Mouse (Mus musculus): Measurements from ENCODE around the gene Defb25. TPM values are rescaled to one million over a fixed set of nuclear protein-coding genes. Genes with fewer than 3 reads are reported as not detected.

Defb25 gene
- polyA plus RNA-seq, 1 experiment, result not detected

DNA sequence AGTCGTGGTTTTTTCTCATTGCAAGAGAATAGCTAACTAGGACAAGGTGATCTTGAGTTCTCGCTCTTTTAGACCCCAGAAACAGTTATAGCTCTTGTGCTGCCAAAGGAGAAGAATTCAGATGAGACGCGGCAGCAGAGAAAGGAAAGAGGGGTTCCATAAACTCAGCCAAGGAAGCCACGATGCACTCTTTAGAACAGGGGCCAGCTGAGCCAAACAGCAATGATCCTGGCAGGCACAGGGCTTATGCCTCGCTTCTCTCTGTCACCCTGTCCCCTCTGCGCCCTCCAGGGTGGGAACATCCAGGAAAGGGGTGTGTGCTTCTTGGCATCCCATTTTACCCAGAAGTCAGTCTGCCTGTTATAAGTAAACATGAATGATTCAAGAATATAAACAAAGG is 23.6 kb downstream of the Defb25 start, which contains the start of gene Defb45:
Gene Defb45, minus strand, starts transcription at position 101 of the 400 bp plus-strand sequence.
- WGBS, result 56% methylated on average over 7 of the region's 7 CpGs
- Histone ChIP-seq H3K4me1 (ENCODE audit: control insufficient read depth, insufficient read depth, low read length) (no peaks in the 10 kb centered on the region), H3K4me3 (ENCODE audit: insufficient read depth, low read depth, low read length) (no peak within 1 kb of the TSS), H3K27ac (ENCODE audit: insufficient read depth, low read depth, low read length) (no peak within 1 kb of the TSS)
- TF ChIP-seq CTCF (IDR thresholded peaks at IDR 0.05; ENCODE audit: insufficient read depth, low read depth, low read length) (no peak), POLR2A (IDR thresholded peaks at IDR 0.05; ENCODE audit: insufficient read depth, low read depth, low read length) (no peak)

- TF ChIP-seq CTCF (IDR thresholded peaks at IDR 0.05; ENCODE audit: insufficient read depth, low read depth, low read length), result no peak
- no peak for TF ChIP-seq POLR2A (IDR thresholded peaks at IDR 0.05; ENCODE audit: insufficient read depth, low read depth, low read length)
- 51% methylated on average over 6 of the region's 6 CpGs for WGBS
- no peak overlapping the region for H3K4me3 ChIP-seq (ENCODE audit: insufficient read depth, low read depth, low read length)
- no peaks in the 10 kb centered on the region for H3K4me1 ChIP-seq (ENCODE audit: control insufficient read depth, insufficient read depth, low read length)
- no peak overlapping the region for H3K27ac ChIP-seq (ENCODE audit: insufficient read depth, low read depth, low read length)
Measured at GRCm38 (mm10) chr2:152589021-152589420, 33.8 kb downstream of the Defb25 start.

GRCm38 (mm10) chr2:152588450-152588849 is 34.4 kb downstream of the Defb25 start:
- Histone ChIP-seq H3K4me1 (ENCODE audit: control insufficient read depth, insufficient read depth, low read length) (no peaks in the 10 kb centered on the region), H3K4me3 (ENCODE audit: insufficient read depth, low read depth, low read length) (no peak overlapping the region), H3K27ac (ENCODE audit: insufficient read depth, low read depth, low read length) (no peak overlapping the region)
- no peak for TF ChIP-seq CTCF (IDR thresholded peaks at IDR 0.05; ENCODE audit: insufficient read depth, low read depth, low read length)
- no peak for TF ChIP-seq POLR2A (IDR thresholded peaks at IDR 0.05; ENCODE audit: insufficient read depth, low read depth, low read length)
- 34% methylated on average over 2 of the region's 2 CpGs for WGBS

- WGBS, result 79% methylated on average over 4 of the region's 4 CpGs
- H3K4me3 ChIP-seq (ENCODE audit: insufficient read depth, low read depth, low read length), result no peak overlapping the region
- no peak for TF ChIP-seq POLR2A (IDR thresholded peaks at IDR 0.05; ENCODE audit: insufficient read depth, low read depth, low read length)
- no peak for TF ChIP-seq CTCF (IDR thresholded peaks at IDR 0.05; ENCODE audit: insufficient read depth, low read depth, low read length)
- no peak overlapping the region for H3K27ac ChIP-seq (ENCODE audit: insufficient read depth, low read depth, low read length)
- no peaks in the 10 kb centered on the region for H3K4me1 ChIP-seq (ENCODE audit: control insufficient read depth, insufficient read depth, low read length)
Measured at GRCm38 (mm10) chr2:152586926-152587560, 35.8 kb downstream of the Defb25 start.

DNA sequence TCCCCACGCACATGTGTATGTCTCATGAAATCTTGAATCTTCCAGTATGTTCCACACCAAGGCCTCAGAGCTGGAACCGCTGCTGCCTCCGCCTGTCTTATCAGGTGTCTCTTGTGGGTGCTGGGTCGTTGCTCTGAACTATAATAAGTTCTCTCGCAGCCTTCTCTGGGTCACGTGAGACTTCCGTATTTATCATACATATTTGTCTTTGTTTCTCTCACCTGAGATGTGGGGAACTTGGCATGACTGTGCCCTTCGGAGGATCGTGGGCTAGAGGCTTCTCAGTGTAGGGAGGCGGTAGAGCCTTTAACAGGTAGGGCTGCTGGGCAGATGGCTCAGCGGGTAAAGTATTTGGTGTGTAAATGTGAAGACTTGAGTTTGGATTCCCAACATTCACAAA is 42.2 kb downstream of the Defb25 start:
- no peak overlapping the region for H3K4me3 ChIP-seq (ENCODE audit: insufficient read depth, low read depth, low read length)
- 95% methylated on average over 11 of the region's 11 CpGs for WGBS
- TF ChIP-seq CTCF (IDR thresholded peaks at IDR 0.05; ENCODE audit: insufficient read depth, low read depth, low read length) (no peak), POLR2A (IDR thresholded peaks at IDR 0.05; ENCODE audit: insufficient read depth, low read depth, low read length) (no peak)
- no peaks in the 10 kb centered on the region for H3K4me1 ChIP-seq (ENCODE audit: control insufficient read depth, insufficient read depth, low read length)
- no peak overlapping the region for H3K27ac ChIP-seq (ENCODE audit: insufficient read depth, low read depth, low read length)

DNA sequence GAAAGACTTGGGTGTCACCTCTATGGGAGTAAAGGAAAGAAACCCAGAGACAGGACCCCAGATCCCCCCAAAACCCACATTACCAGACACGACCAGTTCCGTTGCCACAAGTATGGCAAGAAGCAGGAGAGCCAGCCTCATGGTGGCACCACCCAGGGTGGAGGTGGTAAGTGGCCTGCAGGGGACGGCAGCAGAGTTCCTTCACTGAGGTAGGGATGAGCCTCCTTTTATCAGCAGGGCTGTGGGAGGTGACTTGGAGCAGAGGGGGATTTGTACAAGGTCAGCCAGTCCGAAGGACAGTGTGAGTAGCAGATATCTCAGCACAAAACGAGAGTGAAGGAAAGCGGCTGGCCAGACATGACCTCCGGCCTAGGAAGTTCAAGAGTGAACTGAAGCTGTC is 42.7 kb downstream of the Defb25 start, which contains the start of gene Defb19:
Gene Defb19, minus strand, starts transcription at position 206 of the 400 bp plus-strand sequence.
- Histone ChIP-seq H3K4me3 (ENCODE audit: insufficient read depth, low read depth, low read length) (no peak within 1 kb of the TSS), H3K27ac (ENCODE audit: insufficient read depth, low read depth, low read length) (no peak within 1 kb of the TSS), H3K4me1 (ENCODE audit: control insufficient read depth, insufficient read depth, low read length) (no peaks in the 10 kb centered on the region)
- TF ChIP-seq POLR2A (IDR thresholded peaks at IDR 0.05; ENCODE audit: insufficient read depth, low read depth, low read length) (no peak), CTCF (IDR thresholded peaks at IDR 0.05; ENCODE audit: insufficient read depth, low read depth, low read length) (no peak)
- WGBS, result 85% methylated on average over 7 of the region's 7 CpGs

DNA sequence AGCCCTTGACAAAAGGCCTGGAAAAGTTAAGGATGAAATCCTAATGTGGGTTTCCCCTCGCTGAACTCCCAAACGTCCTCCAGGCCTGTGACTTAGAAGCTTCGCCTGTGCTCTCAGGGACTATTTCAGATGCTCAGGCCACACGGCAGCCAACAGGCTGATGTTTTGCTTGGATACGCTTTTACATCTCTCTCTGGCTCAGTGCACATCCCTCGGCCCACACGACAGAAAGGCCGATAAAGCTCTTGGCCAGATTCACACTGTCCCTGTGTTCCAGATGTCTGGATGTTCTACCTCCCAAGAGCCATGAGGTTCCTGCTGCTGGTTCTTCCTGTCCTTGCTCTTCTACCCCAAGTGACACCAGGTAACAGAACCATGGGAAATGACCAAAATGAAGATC is 49.4 kb downstream of the Defb25 start:
- no peak overlapping the region for H3K27ac ChIP-seq (ENCODE audit: insufficient read depth, low read depth, low read length)
- TF ChIP-seq POLR2A (IDR thresholded peaks at IDR 0.05; ENCODE audit: insufficient read depth, low read depth, low read length) (no peak), CTCF (IDR thresholded peaks at IDR 0.05; ENCODE audit: insufficient read depth, low read depth, low read length) (no peak)
- WGBS, result 87% methylated on average over 8 of the region's 8 CpGs
- no peak overlapping the region for H3K4me3 ChIP-seq (ENCODE audit: insufficient read depth, low read depth, low read length)
- H3K4me1 ChIP-seq (ENCODE audit: control insufficient read depth, insufficient read depth, low read length), result no peaks in the 10 kb centered on the region

Other genes starting within 250 kb of the Defb25 start
- not detected in 2 replicates for gene Nrsn2, start 246.4 kb downstream of the Defb25 start, polyA plus RNA-seq (2012; ENCODE audit: insufficient read depth, insufficient read length, low replicate concordance, missing spikeins)
- not detected in 2 replicates for gene Sox12, start 225.0 kb downstream of the Defb25 start, polyA plus RNA-seq (2012; ENCODE audit: insufficient read depth, insufficient read length, low replicate concordance, missing spikeins)
- not detected in 2 replicates for gene Zcchc3, start 208.0 kb downstream of the Defb25 start, polyA plus RNA-seq (2012; ENCODE audit: insufficient read depth, insufficient read length, low replicate concordance, missing spikeins)
- gene 6820408C15Rik, start 207.5 kb downstream of the Defb25 start, polyA plus RNA-seq (2012; ENCODE audit: insufficient read depth, insufficient read length, low replicate concordance, missing spikeins), result not detected in 2 replicates
- gene Defb23, start 158.4 kb downstream of the Defb25 start, polyA plus RNA-seq (2012; ENCODE audit: insufficient read depth, insufficient read length, low replicate concordance, missing spikeins), result not detected in 2 replicates
- gene Defb20, start 146.0 kb downstream of the Defb25 start, polyA plus RNA-seq (2012; ENCODE audit: insufficient read depth, insufficient read length, low replicate concordance, missing spikeins), result not detected in 2 replicates
- gene Defb22, start 132.9 kb downstream of the Defb25 start, polyA plus RNA-seq (2012; ENCODE audit: insufficient read depth, insufficient read length, low replicate concordance, missing spikeins), result not detected in 2 replicates
- gene Defb26, start 111.4 kb downstream of the Defb25 start, polyA plus RNA-seq (2012; ENCODE audit: insufficient read depth, insufficient read length, low replicate concordance, missing spikeins), result not detected in 2 replicates
- not detected in 2 replicates for gene Defb28, start 104.8 kb downstream of the Defb25 start, polyA plus RNA-seq (2012; ENCODE audit: insufficient read depth, insufficient read length, low replicate concordance, missing spikeins)
- gene Defb29, start 83.0 kb downstream of the Defb25 start, polyA plus RNA-seq (2012; ENCODE audit: insufficient read depth, insufficient read length, low replicate concordance, missing spikeins), result not detected in 2 replicates
- gene Gm17416, start 53.7 kb downstream of the Defb25 start, polyA plus RNA-seq (2012; ENCODE audit: insufficient read depth, insufficient read length, low replicate concordance, missing spikeins), result not detected in 2 replicates
- gene Defb21, start 50.3 kb downstream of the Defb25 start, polyA plus RNA-seq (2012; ENCODE audit: insufficient read depth, insufficient read length, low replicate concordance, missing spikeins), result not detected in 2 replicates
- not detected in 2 replicates for gene Defb19, start 42.7 kb downstream of the Defb25 start, polyA plus RNA-seq (2012; ENCODE audit: insufficient read depth, insufficient read length, low replicate concordance, missing spikeins)
- gene Defb45, start 23.7 kb downstream of the Defb25 start, polyA plus RNA-seq (2012; ENCODE audit: insufficient read depth, insufficient read length, low replicate concordance, missing spikeins), result not detected in 2 replicates
- not detected in 2 replicates for gene Defb36, start 18.7 kb downstream of the Defb25 start, polyA plus RNA-seq (2012; ENCODE audit: insufficient read depth, insufficient read length, low replicate concordance, missing spikeins)
- gene Rem1, start 3.9 kb upstream of the Defb25 start, polyA plus RNA-seq (2012; ENCODE audit: insufficient read depth, insufficient read length, low replicate concordance, missing spikeins), result not detected in 2 replicates
- not detected in 2 replicates for gene H13, start 46.4 kb upstream of the Defb25 start, polyA plus RNA-seq (2012; ENCODE audit: insufficient read depth, insufficient read length, low replicate concordance, missing spikeins)
- gene Mcts2, start 64.0 kb upstream of the Defb25 start, polyA plus RNA-seq (2012; ENCODE audit: insufficient read depth, insufficient read length, low replicate concordance, missing spikeins), result not detected in 2 replicates
- gene Id1, start 113.2 kb upstream of the Defb25 start, polyA plus RNA-seq (2012; ENCODE audit: insufficient read depth, insufficient read length, low replicate concordance, missing spikeins), result not detected in 2 replicates
- gene Cox4i2, start 131.1 kb upstream of the Defb25 start, polyA plus RNA-seq (2012; ENCODE audit: insufficient read depth, insufficient read length, low replicate concordance, missing spikeins), result not detected in 2 replicates
- gene Bcl2l1, start 208.7 kb upstream of the Defb25 start, polyA plus RNA-seq (2012; ENCODE audit: insufficient read depth, insufficient read length, low replicate concordance, missing spikeins), result 296 and 622 TPM in 2 replicates
- 120 TPM in 1 of 2 replicates, not detected in the other for gene Tpx2, start 224.9 kb upstream of the Defb25 start, polyA plus RNA-seq (2012; ENCODE audit: insufficient read depth, insufficient read length, low replicate concordance, missing spikeins)

All from olfactory bulb, adult 2 months (tissue).